Mouse (Mus musculus) kidney, adult 2 months (tissue): Measurements from ENCODE around the gene Plscr1.

Experiments used
- CTCF ChIP-seq: fragments of 200-500 bp; conservative IDR thresholded peaks from 2 replicates; pipeline ENCODE4 v1.5.1; 2011; ENCODE audit warnings: low read depth, mild to moderate bottlenecking, control low read depth, low read length, moderate library complexity, mixed read lengths; ENCODE audit not compliant: insufficient read depth, insufficient read length
- POLR2A ChIP-seq: fragments of 200-500 bp; IDR thresholded peaks from one replicate; pipeline ENCODE4 v1.6.1; 2011; ENCODE audit warnings: low read depth, low read length, control low read depth

GRCm38 (mm10) chr9:92253585-92254321 lies 4.2 kb downstream of the Plscr1 start:
- TF ChIP-seq POLR2A, result no peak
- TF ChIP-seq CTCF, result no peak
